Mouse (Mus musculus) forebrain, embryonic 12.5 days (tissue): ENCODE measurements at regions not wholly inside any gene's neighbourhood (a gene's known extent, or its start where the extent isn't known, plus 50 kb on each side); places are given as distances from the start of the nearest gene placed in this dataset.
A peak's percentile ranks its signal among the peaks of the same experiment; 100 is the strongest.

Experiments
- ATAC-seq: fragments of 200-750 bp; cut with Nextera tagmentation; 2 replicates; pipeline ENCODE4 v1.8.0; 2017; ENCODE audit warnings: moderate TSS enrichment; ENCODE audit not compliant: low FRiP score
- H3K27ac ChIP-seq: fragments of 300-500 bp; sonication (generic); 2 replicates; pipeline ENCODE4 v1.5.1; 2016; ENCODE audit warnings: mild to moderate bottlenecking
- H3K27me3 ChIP-seq: fragments of 300-500 bp; sonication (generic); 2 replicates; pipeline ENCODE4 v1.6.1; 2016; ENCODE audit warnings: mild to moderate bottlenecking
- H3K36me3 ChIP-seq: fragments of 300-500 bp; sonication (generic); replicated peaks from 2 replicates; pipeline ENCODE4 v1.6.1; 2016; ENCODE audit warnings: mild to moderate bottlenecking
- H3K4me1 ChIP-seq: fragments of 300-500 bp; sonication (generic); 2 replicates; pipeline ENCODE4 v1.6.1; 2016
- H3K4me2 ChIP-seq: fragments of 300-500 bp; sonication (generic); 2 replicates; pipeline ENCODE4 v1.6.1; 2016; ENCODE audit warnings: mild to moderate bottlenecking, moderate library complexity
- H3K4me3 ChIP-seq: fragments of 300-500 bp; sonication (generic); replicated peaks from 2 replicates; pipeline ENCODE4 v1.5.1; 2016; ENCODE audit warnings: mild to moderate bottlenecking
- H3K9ac ChIP-seq: fragments of 300-500 bp; sonication (generic); 2 replicates; pipeline ENCODE4 v1.6.1; 2016; ENCODE audit warnings: mild to moderate bottlenecking
- H3K9me3 ChIP-seq: fragments of 300-500 bp; sonication (generic); 2 replicates; pipeline ENCODE4 v1.6.1; 2016
- WGBS: fragments of 180-500 bp; shearing (Covaris S2); methylation state at CpG from one replicate; pipeline ENCODE4 v1.1.7; 2016; 5-methylcytosine and 5-hydroxymethylcytosine counted together

- Histone ChIP-seq H3K36me3 (no peaks in the 10 kb centered on the region), H3K4me1 (peaks cover 35% of the 10 kb centered on the region), H3K9me3 (no peaks in the 10 kb centered on the region), H3K4me3 (no peak overlapping the region), H3K4me2 (no peak overlapping the region), H3K27ac (peak overlapping the region; percentile 73), H3K9ac (no peak overlapping the region), H3K27me3 (0 out of 2 replicates have a peak, but pooled peaks cover 2% of the 10 kb centered on the region)
- 13% methylated on average over 8 of the region's 8 CpGs for WGBS
- ATAC-seq: peak; percentile 69
Observed at GRCm38 (mm10) chr9:61563017-61563416, 190.9 kb downstream of the Tle3 start.

- H3K9me3 ChIP-seq: no peaks in the 10 kb centered on the region
- no peak overlapping the region for H3K4me3 ChIP-seq
- no peaks in the 10 kb centered on the region for H3K36me3 ChIP-seq
- no peak overlapping the region for H3K4me2 ChIP-seq
- WGBS: 23% methylated on average over 8 of the region's 8 CpGs
- H3K4me1 ChIP-seq: peaks cover 35% of the 10 kb centered on the region
- peaks cover 3% of the 10 kb centered on the region; the same call in 1 of the 2 replicates for H3K27me3 ChIP-seq
- no peak overlapping the region for H3K9ac ChIP-seq
- peak overlapping the region; percentile 68 for H3K27ac ChIP-seq
- no peak for ATAC-seq
Observed at GRCm38 (mm10) chr9:61561551-61561950, 189.4 kb downstream of the Tle3 start.

- Histone ChIP-seq H3K4me1 (peaks cover 39% of the 10 kb centered on the region), H3K27me3 (peaks cover 6% of the 10 kb centered on the region; the same call in 1 of the 2 replicates), H3K4me2 (no peak overlapping the region), H3K36me3 (no peaks in the 10 kb centered on the region), H3K27ac (no peak overlapping the region), H3K9ac (no peak overlapping the region), H3K4me3 (no peak overlapping the region), H3K9me3 (no peaks in the 10 kb centered on the region)
- WGBS: 67% methylated on average over 10 of the region's 10 CpGs
- no peak for ATAC-seq
Observed at GRCm38 (mm10) chr9:61558621-61559020, 186.5 kb downstream of the Tle3 start.

GRCm38 (mm10) chr9:61557025-61557424, 184.9 kb downstream of the Tle3 start:
- WGBS: 91% methylated on average over 7 of the region's 7 CpGs

GRCm38 (mm10) chr9:61555173-61555572, 183.0 kb downstream of the Tle3 start:
- 87% methylated on average over 8 of the region's 8 CpGs for WGBS
- peaks cover 37% of the 10 kb centered on the region for H3K4me1 ChIP-seq
- no peak overlapping the region for H3K27ac ChIP-seq
- no peak overlapping the region for H3K4me3 ChIP-seq
- ATAC-seq: no peak
- H3K4me2 ChIP-seq: no peak overlapping the region
- H3K27me3 ChIP-seq: peaks cover 4% of the 10 kb centered on the region; the same call in 1 of the 2 replicates
- H3K9me3 ChIP-seq: no peaks in the 10 kb centered on the region
- no peak overlapping the region for H3K9ac ChIP-seq
- H3K36me3 ChIP-seq: no peaks in the 10 kb centered on the region

More at GRCm38 (mm10) chr9:61557025-61557424, 184.9 kb downstream of the Tle3 start:
- H3K4me2 ChIP-seq: no peak overlapping the region
- H3K36me3 ChIP-seq: no peaks in the 10 kb centered on the region
- H3K4me3 ChIP-seq: no peak overlapping the region
- H3K27me3 ChIP-seq: peaks cover 6% of the 10 kb centered on the region; the same call in 1 of the 2 replicates
- no peak overlapping the region for H3K9ac ChIP-seq
- ATAC-seq: no peak
- no peaks in the 10 kb centered on the region for H3K9me3 ChIP-seq
- H3K27ac ChIP-seq: no peak overlapping the region
- peaks cover 31% of the 10 kb centered on the region for H3K4me1 ChIP-seq

GRCm38 (mm10) chr9:61554611-61555010, 182.4 kb downstream of the Tle3 start:
- Histone ChIP-seq H3K27ac (no peak overlapping the region), H3K4me2 (no peak overlapping the region), H3K36me3 (no peaks in the 10 kb centered on the region), H3K4me3 (no peak overlapping the region), H3K27me3 (peaks cover 4% of the 10 kb centered on the region; the same call in 1 of the 2 replicates), H3K9me3 (no peaks in the 10 kb centered on the region), H3K9ac (no peak overlapping the region), H3K4me1 (peaks cover 43% of the 10 kb centered on the region)
- ATAC-seq: no peak
- WGBS: 82% methylated on average over 7 of the region's 7 CpGs

GRCm38 (mm10) chr9:61553626-61554025, 181.5 kb downstream of the Tle3 start:
- WGBS: 22% methylated on average over 5 of the region's 5 CpGs
- H3K9me3 ChIP-seq: no peaks in the 10 kb centered on the region
- H3K4me3 ChIP-seq: no peak overlapping the region
- no peak overlapping the region for H3K9ac ChIP-seq
- ATAC-seq: peak; percentile 42; the same call in 1 of the 2 replicates
- no peak overlapping the region for H3K4me2 ChIP-seq
- peaks cover 45% of the 10 kb centered on the region for H3K4me1 ChIP-seq
- H3K36me3 ChIP-seq: no peaks in the 10 kb centered on the region
- H3K27ac ChIP-seq: 0 out of 2 replicates have a peak overlapping the region, but pooled peaks have one; percentile 42
- H3K27me3 ChIP-seq: peaks cover 4% of the 10 kb centered on the region; the same call in 1 of the 2 replicates

- no peak for ATAC-seq
- Histone ChIP-seq H3K36me3 (no peaks in the 10 kb centered on the region), H3K9ac (no peak overlapping the region), H3K27ac (no peak overlapping the region), H3K4me2 (no peak overlapping the region), H3K27me3 (peaks cover 13% of the 10 kb centered on the region; the same call in 1 of the 2 replicates), H3K4me1 (peaks cover 44% of the 10 kb centered on the region), H3K4me3 (no peak overlapping the region), H3K9me3 (no peaks in the 10 kb centered on the region)
- WGBS: 55% methylated on average over 9 of the region's 9 CpGs
Observed at GRCm38 (mm10) chr9:61551361-61551760, 179.2 kb downstream of the Tle3 start.

GRCm38 (mm10) chr9:61550326-61550725, 178.2 kb downstream of the Tle3 start:
- H3K9ac ChIP-seq: no peak overlapping the region
- peak; percentile 62; the same call in 1 of the 2 replicates for ATAC-seq
- no peaks in the 10 kb centered on the region for H3K36me3 ChIP-seq
- H3K4me3 ChIP-seq: no peak overlapping the region
- H3K4me2 ChIP-seq: 0 out of 2 replicates have a peak overlapping the region, but pooled peaks have one; percentile 0
- peaks cover 49% of the 10 kb centered on the region for H3K4me1 ChIP-seq
- H3K27ac ChIP-seq: peak overlapping the region; percentile 65
- 52% methylated on average over 3 of the region's 3 CpGs for WGBS
- peaks cover 11% of the 10 kb centered on the region; the same call in 1 of the 2 replicates for H3K27me3 ChIP-seq
- H3K9me3 ChIP-seq: no peaks in the 10 kb centered on the region

- no peaks in the 10 kb centered on the region for H3K36me3 ChIP-seq
- H3K27ac ChIP-seq: peak overlapping the region; percentile 74
- H3K9me3 ChIP-seq: no peaks in the 10 kb centered on the region
- ATAC-seq: peak; percentile 85
- H3K4me2 ChIP-seq: no peak overlapping the region
- H3K27me3 ChIP-seq: peaks cover 11% of the 10 kb centered on the region; the same call in 1 of the 2 replicates
- H3K9ac ChIP-seq: no peak overlapping the region
- H3K4me3 ChIP-seq: no peak overlapping the region
- 3% methylated on average over 5 of the region's 5 CpGs for WGBS
- H3K4me1 ChIP-seq: peaks cover 49% of the 10 kb centered on the region
Observed at GRCm38 (mm10) chr9:61549692-61550241, 177.6 kb downstream of the Tle3 start.

- 13% methylated on average over 20 of the region's 22 CpGs for WGBS
- no peak overlapping the region for H3K4me3 ChIP-seq
- peak; percentile 70 for ATAC-seq
Observed at GRCm38 (mm10) chr9:61537316-61538189, 165.4 kb downstream of the Tle3 start.

GRCm38 (mm10) chr9:61533237-61533636, 161.1 kb downstream of the Tle3 start:
- H3K27me3 ChIP-seq: peaks cover 16% of the 10 kb centered on the region; the same call in 1 of the 2 replicates
- no peak overlapping the region for H3K4me3 ChIP-seq
- no peak overlapping the region for H3K4me2 ChIP-seq
- no peaks in the 10 kb centered on the region for H3K36me3 ChIP-seq
- no peak overlapping the region for H3K27ac ChIP-seq
- 90% methylated on average over 9 of the region's 9 CpGs for WGBS
- H3K9ac ChIP-seq: no peak overlapping the region
- H3K4me1 ChIP-seq: peaks cover 47% of the 10 kb centered on the region
- no peak for ATAC-seq
- no peaks in the 10 kb centered on the region for H3K9me3 ChIP-seq

More at GRCm38 (mm10) chr9:61537316-61538189, 165.4 kb downstream of the Tle3 start:
- Histone ChIP-seq H3K4me2 (peak overlapping the region; percentile 31; the same call in 1 of the 2 replicates), H3K36me3 (no peaks in the 10 kb centered on the region), H3K9ac (no peak overlapping the region; the same call in 1 of the 2 replicates), H3K4me1 (peaks cover 27% of the 10 kb centered on the region), H3K27me3 (peaks cover 13% of the 10 kb centered on the region; the same call in 1 of the 2 replicates), H3K9me3 (0 out of 2 replicates have a peak, but pooled peaks cover 7% of the 10 kb centered on the region), H3K27ac (peak overlapping the region; percentile 39; the same call in 1 of the 2 replicates)
